Mouse (Mus musculus): ENCODE data around the gene Tmem101. TPM values are rescaled to one million over a fixed set of nuclear protein-coding genes. Genes with fewer than 3 reads are reported as not detected.

Tmem101 gene
- polyA plus RNA-seq, 1 experiment from 2014 or later = 36.2 TPM

GRCm38 (mm10) chr11:102106911-102107310, 49.3 kb downstream of the Tmem101 start:
- 3% methylated on average over 21 of the region's 21 CpGs for WGBS

More at GRCm38 (mm10) chr11:102106911-102107310, 49.3 kb downstream of the Tmem101 start:
- Histone ChIP-seq H3K4me3 (ENCODE audit: low read depth, low read length) (no peak overlapping the region), H3K4me1 (ENCODE audit: control insufficient read depth, insufficient read depth, low read length) (no peaks in the 10 kb centered on the region), H3K27ac (ENCODE audit: low read depth, low read length) (no peak overlapping the region), H3K4me2 (ENCODE audit: low read depth, low read length) (no peak overlapping the region), H3K27me3 (ENCODE audit: control insufficient read depth, insufficient read depth, low read length) (peaks cover 46% of the 10 kb centered on the region), H3K36me3 (ENCODE audit: control insufficient read depth, insufficient read depth, low read length) (no peaks in the 10 kb centered on the region), H3K9me3 (ENCODE audit: control insufficient read depth, low read length) (no peaks in the 10 kb centered on the region), H3K9ac (replicated peaks; ENCODE audit: low read depth, low read length) (no peak overlapping the region)
- no peak for ATAC-seq (ENCODE audit: low read depth)

Other genes starting within 250 kb of the Tmem101 start
- gene Sost, start 189.4 kb downstream of the Tmem101 start, polyA plus RNA-seq (2014; fragmentation: Nextera tagmentation; extraction: Ambion mirVana) = not detected in 2 replicates
- not detected in 2 replicates for gene Cfap97d1, start 172.1 kb downstream of the Tmem101 start, polyA plus RNA-seq (2014; fragmentation: Nextera tagmentation; extraction: Ambion mirVana)
- gene Dusp3, start 169.4 kb downstream of the Tmem101 start, polyA plus RNA-seq (2014; fragmentation: Nextera tagmentation; extraction: Ambion mirVana) = 24.4 and 25.0 TPM in 2 replicates
- gene Mpp3, start 127.9 kb downstream of the Tmem101 start, polyA plus RNA-seq (2014; fragmentation: Nextera tagmentation; extraction: Ambion mirVana) = 57.0 and 57.3 TPM in 2 replicates
- 0.31 and 0.44 TPM in 2 replicates for gene Cd300lg, start 114.9 kb downstream of the Tmem101 start, polyA plus RNA-seq (2014; fragmentation: Nextera tagmentation; extraction: Ambion mirVana)
- gene Mpp2, start 67.9 kb downstream of the Tmem101 start, polyA plus RNA-seq (2014; fragmentation: Nextera tagmentation; extraction: Ambion mirVana) = 25.4 and 25.7 TPM in 2 replicates
- not detected in 2 replicates for gene Ppy, start 55.1 kb downstream of the Tmem101 start, polyA plus RNA-seq (2014; fragmentation: Nextera tagmentation; extraction: Ambion mirVana)
- not detected in 2 replicates for gene Pyy, start 48.6 kb downstream of the Tmem101 start, polyA plus RNA-seq (2014; fragmentation: Nextera tagmentation; extraction: Ambion mirVana)
- gene Nags, start 10.9 kb downstream of the Tmem101 start, polyA plus RNA-seq (2014; fragmentation: Nextera tagmentation; extraction: Ambion mirVana) = not detected in 2 replicates
- 74.4 and 77.5 TPM in 2 replicates for gene Lsm12, start 28.9 kb upstream of the Tmem101 start, polyA plus RNA-seq (2014; fragmentation: Nextera tagmentation; extraction: Ambion mirVana)
- gene G6pc3, start 33.2 kb upstream of the Tmem101 start, polyA plus RNA-seq (2014; fragmentation: Nextera tagmentation; extraction: Ambion mirVana) = 32.5 and 42.5 TPM in 2 replicates
- gene Hdac5, start 73.8 kb upstream of the Tmem101 start, polyA plus RNA-seq (2014; fragmentation: Nextera tagmentation; extraction: Ambion mirVana) = 44.2 and 47.3 TPM in 2 replicates
- gene BC030867, start 92.5 kb upstream of the Tmem101 start, polyA plus RNA-seq (2014; fragmentation: Nextera tagmentation; extraction: Ambion mirVana) = 1.4 and 1.5 TPM in 2 replicates
- 0.12 and 0.23 TPM in 2 replicates for gene Asb16, start 112.3 kb upstream of the Tmem101 start, polyA plus RNA-seq (2014; fragmentation: Nextera tagmentation; extraction: Ambion mirVana)
- 86.9 and 88.6 TPM in 2 replicates for gene Tmub2, start 128.5 kb upstream of the Tmem101 start, polyA plus RNA-seq (2014; fragmentation: Nextera tagmentation; extraction: Ambion mirVana)
- 36.5 and 36.7 TPM in 2 replicates for gene Atxn7l3, start 140.2 kb upstream of the Tmem101 start, polyA plus RNA-seq (2014; fragmentation: Nextera tagmentation; extraction: Ambion mirVana)
- gene Ubtf, start 163.3 kb upstream of the Tmem101 start, polyA plus RNA-seq (2014; fragmentation: Nextera tagmentation; extraction: Ambion mirVana) = 70.3 and 81.9 TPM in 2 replicates
- 1.6 and 2.4 TPM in 2 replicates for gene Slc4a1, start 209.8 kb upstream of the Tmem101 start, polyA plus RNA-seq (2014; fragmentation: Nextera tagmentation; extraction: Ambion mirVana)
- gene Rundc3a, start 237.0 kb upstream of the Tmem101 start, polyA plus RNA-seq (2014; fragmentation: Nextera tagmentation; extraction: Ambion mirVana) = 97.8 and 115 TPM in 2 replicates

Measured in neural tube, embryonic 14.5 days (tissue).